Mouse (Mus musculus) Muller cell, postnatal 12 days (primary cell): ENCODE data around the gene Ctnnbip1.

Experiments used
- DNase-seq: peaks from one replicate; pipeline ENCODE4 v3.0.0-alpha.2; 2015; ENCODE audit errors: inconsistent ontology term

The Ctnnbip1 gene

GRCm38 (mm10) chr4:149521258-149521657 lies 3.2 kb downstream of the Ctnnbip1 start:
- no peak for DNase-seq

GRCm38 (mm10) chr4:149523961-149524360 lies 5.9 kb downstream of the Ctnnbip1 start:
- no peak for DNase-seq

GRCm38 (mm10) chr4:149525170-149525569 lies 7.1 kb downstream of the Ctnnbip1 start:
- no peak for DNase-seq

- no peak for DNase-seq
Measured at GRCm38 (mm10) chr4:149525811-149526210, 7.8 kb downstream of the Ctnnbip1 start.

- no peak for DNase-seq
Measured at GRCm38 (mm10) chr4:149526330-149526729, 8.3 kb downstream of the Ctnnbip1 start.

GRCm38 (mm10) chr4:149527621-149528354 lies 9.8 kb downstream of the Ctnnbip1 start:
- DNase-seq, result peak; percentile 51

GRCm38 (mm10) chr4:149529691-149530090 lies 11.7 kb downstream of the Ctnnbip1 start:
- no peak for DNase-seq

GRCm38 (mm10) chr4:149539441-149539840 lies 21.4 kb downstream of the Ctnnbip1 start:
- DNase-seq, result no peak

GRCm38 (mm10) chr4:149541935-149542334 lies 23.9 kb downstream of the Ctnnbip1 start:
- peak; percentile 87 for DNase-seq

- peak; percentile 83 for DNase-seq
Measured at GRCm38 (mm10) chr4:149542431-149542830, 24.4 kb downstream of the Ctnnbip1 start.

GRCm38 (mm10) chr4:149542927-149543553 lies 25.0 kb downstream of the Ctnnbip1 start:
- DNase-seq, result peak; percentile 81

GRCm38 (mm10) chr4:149544892-149545291 lies 26.9 kb downstream of the Ctnnbip1 start:
- no peak for DNase-seq

- no peak for DNase-seq
Measured at GRCm38 (mm10) chr4:149546797-149547444, 28.9 kb downstream of the Ctnnbip1 start.

- DNase-seq, result no peak
Measured at GRCm38 (mm10) chr4:149547523-149547922, 29.5 kb downstream of the Ctnnbip1 start.

GRCm38 (mm10) chr4:149549221-149549925 lies 31.3 kb downstream of the Ctnnbip1 start:
- peak; percentile 85 for DNase-seq

GRCm38 (mm10) chr4:149550866-149551265 lies 32.8 kb downstream of the Ctnnbip1 start:
- DNase-seq, result no peak

- DNase-seq, result no peak
Measured at GRCm38 (mm10) chr4:149551696-149552095, 33.7 kb downstream of the Ctnnbip1 start.

- DNase-seq, result no peak
Measured at GRCm38 (mm10) chr4:149553834-149554233, 35.8 kb downstream of the Ctnnbip1 start.

- DNase-seq, result no peak
Measured at GRCm38 (mm10) chr4:149556111-149556510, 38.1 kb downstream of the Ctnnbip1 start.

GRCm38 (mm10) chr4:149557905-149558304 lies 39.9 kb downstream of the Ctnnbip1 start:
- peak; percentile 99 for DNase-seq

- DNase-seq, result peak; percentile 73
Measured at GRCm38 (mm10) chr4:149558389-149558788, 40.4 kb downstream of the Ctnnbip1 start.

- no peak for DNase-seq
Measured at GRCm38 (mm10) chr4:149561392-149561791, 43.4 kb downstream of the Ctnnbip1 start.
